Mouse (Mus musculus) embryo, embryonic 11 days (tissue): ENCODE measurements at regions not wholly inside any gene's neighbourhood (a gene's known extent, or its start where the extent isn't known, plus 50 kb on each side); places are given as distances from the start of the nearest gene placed in this dataset.

Source experiments
- DNase-seq: peaks from one replicate; pipeline ENCODE4 v3.0.0-alpha.2; 2015

- no peak for DNase-seq
These were observed 80.6 kb upstream of the Slc7a11 start for GRCm38 (mm10) chr3:50524006-50524405.

DNA sequence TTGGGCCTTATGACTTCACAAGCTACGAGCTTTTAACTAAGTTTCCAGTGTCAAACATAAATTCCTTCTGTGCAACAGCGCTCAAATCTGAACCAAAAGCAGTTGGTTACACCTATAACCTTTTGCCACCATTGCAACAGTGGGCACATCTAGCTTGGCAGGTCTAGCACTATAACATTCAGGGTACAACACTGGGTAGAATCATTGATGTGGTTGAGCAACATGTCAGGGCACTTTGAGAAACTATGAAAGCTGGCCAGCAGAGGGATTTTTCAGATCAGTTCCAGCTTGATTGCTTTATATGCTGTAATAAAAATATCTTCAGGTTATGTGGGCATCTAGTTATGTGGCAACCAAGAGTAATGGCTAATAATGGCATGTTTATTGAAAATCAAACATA, 63.8 kb upstream of the Slc7a11 start:
- no peak for DNase-seq
